Mouse (Mus musculus) C2C12 (cell line): ENCODE results near the gene Gipc2.

Experiments used
- CTCF ChIP-seq: IDR thresholded peaks from one replicate; pipeline ENCODE4 v1.5.1; 2011; ENCODE audit not compliant: control insufficient read depth, insufficient read depth, insufficient read length
- MAX ChIP-seq: IDR thresholded peaks from one replicate; pipeline ENCODE4 v1.6.1; 2011; ENCODE audit warnings: mild to moderate bottlenecking, control low read depth
- USF1 ChIP-seq: IDR thresholded peaks from one replicate; pipeline ENCODE4 v1.6.1; 2011; ENCODE audit warnings: low read depth, mild to moderate bottlenecking, control low read depth, moderate library complexity

DNA sequence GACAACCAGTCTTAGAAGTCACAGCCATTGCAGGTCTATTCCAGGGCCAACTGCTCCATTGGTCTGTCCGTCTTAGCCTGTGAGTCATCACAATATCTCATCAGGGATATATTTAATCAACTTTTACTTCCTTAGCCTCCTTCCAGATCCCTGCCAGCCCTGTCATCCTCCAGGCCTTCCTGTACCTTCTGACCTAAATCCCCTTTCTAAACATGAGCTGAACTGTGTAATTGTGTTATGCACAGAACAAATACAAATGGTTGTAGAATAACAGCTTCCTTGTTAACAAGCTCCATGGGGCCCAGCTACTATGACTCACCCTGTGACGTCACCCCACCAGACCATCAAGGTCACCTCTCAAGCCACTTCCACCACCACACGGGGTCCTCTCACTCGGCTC lies 111.8 kb downstream of the Gipc2 start:
- TF ChIP-seq USF1 (no peak), CTCF (no peak), MAX (no peak)
